Mouse (Mus musculus): Measurements from ENCODE around the gene Mpp3. TPM values are rescaled to one million over a fixed set of nuclear protein-coding genes. Genes with fewer than 3 reads are reported as not detected.

Mpp3 gene
- total RNA-seq, 2 experiments from 2014 or later, result 94.6 to 98.8 TPM

DNA sequence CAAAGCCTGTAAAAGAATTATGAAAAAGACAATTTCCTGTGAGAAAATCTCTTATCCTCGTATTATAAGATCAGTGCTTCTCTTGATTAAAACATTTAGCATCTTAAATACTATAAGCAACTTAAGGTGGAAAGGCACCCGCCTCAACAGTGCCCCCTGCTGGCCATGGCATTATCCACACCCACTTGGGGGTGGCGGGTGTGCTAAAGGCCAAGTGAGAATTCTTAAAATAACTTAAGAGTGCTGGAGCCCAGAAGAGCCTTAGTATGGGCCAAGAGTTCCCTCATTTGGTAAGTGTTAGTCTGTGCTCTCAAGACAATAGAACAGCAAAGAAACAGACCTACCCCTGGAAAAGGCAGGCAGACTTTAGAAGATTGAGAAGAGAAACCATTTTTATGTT, 56.9 kb downstream of the Mpp3 start:
- Histone ChIP-seq H3K27ac (no peak overlapping the region), H3K4me3 (no peak overlapping the region)
- intact Hi-C loops (cut with DNase I), result no loop called here
- TF ChIP-seq CTCF (IDR thresholded peaks at IDR 0.05), result peak; percentile 90
- no peak for DNase-seq (ENCODE audit: extremely low spot score in 1 of 2, low spot score in 2 of 2)

DNA sequence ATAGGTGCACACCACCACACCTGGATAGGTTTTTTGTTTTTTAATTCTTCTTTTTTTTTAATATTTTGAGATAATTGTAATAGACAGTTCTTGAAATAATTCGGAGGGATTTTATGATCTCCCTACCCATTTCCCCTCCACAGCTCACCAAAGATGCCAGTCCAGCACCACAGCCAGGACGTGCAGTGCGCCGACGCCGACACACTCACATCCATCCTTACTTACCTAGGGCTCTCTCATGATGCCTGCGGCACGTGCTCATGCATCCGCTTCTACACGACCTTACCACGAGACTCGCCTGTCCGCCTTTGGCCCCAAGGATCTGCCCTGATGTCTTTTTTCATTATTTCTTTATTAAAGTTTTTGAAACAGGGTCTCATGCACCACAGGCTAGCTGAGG, 58.4 kb downstream of the Mpp3 start:
- H3K4me3 ChIP-seq, result no peak overlapping the region
- intact Hi-C loops (cut with DNase I), result loop anchor here (2.0 kb wide), 1 partner anchor 157 kb away; no protein-coding TSS in a partner anchor
- no peak for TF ChIP-seq CTCF (IDR thresholded peaks at IDR 0.05)
- no peak for DNase-seq (ENCODE audit: extremely low spot score in 1 of 2, low spot score in 2 of 2)
- H3K27ac ChIP-seq, result no peak overlapping the region

DNA sequence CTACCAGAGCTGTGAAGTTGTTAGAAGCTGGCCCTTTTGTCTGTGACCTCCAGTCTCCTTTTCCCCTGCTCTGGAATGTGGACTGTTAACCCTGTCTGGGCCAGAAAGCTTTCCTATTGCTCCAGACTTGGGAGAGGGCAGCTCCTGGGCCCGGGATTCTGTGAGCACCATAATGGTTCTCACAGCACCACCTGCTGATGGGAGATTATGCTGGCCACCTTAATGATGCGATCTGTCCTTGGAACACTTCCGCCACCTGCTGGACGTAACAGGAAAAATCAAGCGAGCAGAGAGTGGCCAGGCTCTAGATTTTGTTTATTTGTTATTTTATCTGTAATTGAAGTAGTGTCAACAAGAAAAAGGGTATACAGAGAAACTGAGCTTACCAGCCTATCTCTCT, 59.5 kb downstream of the Mpp3 start:
- TF ChIP-seq CTCF (IDR thresholded peaks at IDR 0.05), result peak; percentile 95
- DNase-seq (ENCODE audit: extremely low spot score in 1 of 2, low spot score in 2 of 2), result peak; percentile 76 to 80
- intact Hi-C loops (cut with DNase I), result loop anchor here (1.0 to 2.0 kb wide), 2 partner anchors 49 to 156 kb away; no protein-coding TSS in a partner anchor
- H3K4me3 ChIP-seq, result no peak overlapping the region
- no peak overlapping the region for H3K27ac ChIP-seq

DNA sequence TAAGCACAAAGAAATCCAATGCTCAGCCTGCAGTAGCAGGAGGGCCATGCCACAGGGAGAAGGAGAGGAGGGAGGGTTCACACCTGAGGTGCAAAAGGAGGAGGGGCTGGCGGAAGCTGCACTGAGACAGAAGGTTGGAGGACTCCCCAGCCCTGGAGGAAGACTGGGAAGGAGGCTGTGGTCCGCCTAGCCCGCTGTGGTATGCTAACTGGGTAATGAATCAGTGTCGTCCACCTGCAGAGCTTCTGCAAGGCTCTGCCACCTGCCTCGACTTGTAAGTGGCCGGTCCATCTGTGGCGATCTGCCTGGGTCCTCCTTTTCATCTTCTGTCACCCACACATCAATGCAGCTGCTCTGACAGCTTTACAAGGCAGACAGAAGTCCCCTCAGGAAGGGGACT, 60.0 kb downstream of the Mpp3 start:
- H3K4me3 ChIP-seq, result no peak overlapping the region
- intact Hi-C loops (cut with DNase I), result loop anchor here (1.0 to 2.0 kb wide), 2 partner anchors 49 to 156 kb away; no protein-coding TSS in a partner anchor
- TF ChIP-seq CTCF (IDR thresholded peaks at IDR 0.05), result no peak
- no peak overlapping the region for H3K27ac ChIP-seq
- no peak for DNase-seq (ENCODE audit: extremely low spot score in 1 of 2, low spot score in 2 of 2)

DNA sequence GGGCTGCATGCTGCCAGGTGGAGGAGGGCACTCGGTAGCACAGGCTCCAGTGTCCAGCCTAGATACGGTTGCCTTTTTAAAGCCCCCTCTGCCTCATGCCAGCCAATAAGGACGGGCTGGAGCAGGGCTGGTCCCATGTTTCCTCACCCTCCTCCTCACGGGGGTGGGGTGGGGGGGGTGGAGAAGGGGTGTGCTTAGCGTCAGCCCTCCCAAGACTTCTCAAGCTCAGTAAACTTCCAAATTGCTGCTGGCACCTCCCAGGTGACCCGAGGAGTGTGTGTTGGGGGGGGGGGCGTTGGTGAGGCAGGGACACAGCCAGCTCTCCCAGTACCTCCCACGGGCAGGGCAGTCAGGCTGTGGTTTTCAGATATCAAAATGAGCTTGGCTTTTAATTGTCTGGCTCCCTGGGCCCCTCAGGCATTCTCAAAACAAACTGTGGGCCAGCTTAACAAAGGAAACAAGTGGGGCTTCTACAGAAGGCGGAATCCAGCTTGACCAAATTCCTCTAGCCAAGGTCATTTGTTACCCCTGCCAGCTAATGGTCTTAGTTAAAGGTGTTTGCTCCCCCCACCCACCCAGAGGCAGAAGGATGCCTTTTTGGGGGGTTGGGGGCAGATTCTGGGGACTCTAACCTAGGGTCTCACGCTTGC, 61.2 kb downstream of the Mpp3 start, which contains the start of gene Sost:
Gene Sost (minus strand): TSS at position 51 of the 650 bp plus-strand sequence.
- intact Hi-C loops (cut with DNase I), result no loop called here
- DNase-seq (ENCODE audit: extremely low spot score in 1 of 2, low spot score in 2 of 2), result no peak
- no peak within 1 kb of the TSS for H3K4me3 ChIP-seq
- TF ChIP-seq CTCF (IDR thresholded peaks at IDR 0.05), result no peak
- H3K27ac ChIP-seq, result no peak within 1 kb of the TSS

DNA sequence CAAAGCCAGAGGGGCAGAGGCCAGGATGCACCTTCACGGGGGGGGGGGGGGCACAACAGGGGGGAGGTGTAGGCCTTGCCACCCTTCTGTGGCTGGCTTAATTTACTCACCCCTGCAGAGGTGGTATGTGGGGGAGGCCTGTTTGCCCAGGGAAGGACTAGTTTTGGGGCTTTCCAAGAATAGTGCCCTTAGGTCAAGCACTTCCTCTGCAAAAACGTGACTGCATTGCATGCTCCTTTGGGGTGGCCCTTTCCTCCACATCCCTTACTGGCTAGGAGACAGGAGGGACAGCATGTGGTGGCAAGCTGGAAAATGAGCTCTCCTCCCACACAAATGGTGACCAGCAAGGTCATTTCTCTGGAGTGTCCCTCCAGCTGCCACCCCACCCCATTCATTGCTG, 62.7 kb downstream of the Mpp3 start:
- no peak overlapping the region for H3K27ac ChIP-seq
- no peak for DNase-seq (ENCODE audit: extremely low spot score in 1 of 2, low spot score in 2 of 2)
- H3K4me3 ChIP-seq, result no peak overlapping the region
- intact Hi-C loops (cut with DNase I), result no loop called here
- no peak for TF ChIP-seq CTCF (IDR thresholded peaks at IDR 0.05)

DNA sequence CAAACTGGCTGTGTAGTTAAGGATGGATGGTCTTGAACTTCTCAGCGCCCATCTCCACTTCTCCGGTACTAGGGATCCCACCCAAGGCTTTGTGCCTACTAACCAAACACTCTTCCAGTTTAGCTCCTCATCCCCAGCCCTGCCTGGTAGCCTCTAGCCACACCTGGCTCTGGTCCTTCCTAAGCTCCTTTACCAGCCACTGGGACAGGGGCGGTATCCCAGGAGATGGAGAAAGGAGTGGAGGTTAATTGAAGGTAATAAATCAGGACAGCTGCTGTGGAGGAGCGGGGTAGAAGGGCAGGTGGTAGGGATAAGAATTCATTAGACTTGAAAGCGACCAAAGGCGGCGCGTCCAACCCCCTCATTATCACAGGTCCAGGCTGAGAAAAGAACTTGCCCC, 63.6 kb downstream of the Mpp3 start:
- DNase-seq (ENCODE audit: extremely low spot score in 1 of 2, low spot score in 2 of 2), result no peak
- intact Hi-C loops (cut with DNase I), result no loop called here
- TF ChIP-seq CTCF (IDR thresholded peaks at IDR 0.05), result no peak
- no peak overlapping the region for H3K27ac ChIP-seq
- no peak overlapping the region for H3K4me3 ChIP-seq

DNA sequence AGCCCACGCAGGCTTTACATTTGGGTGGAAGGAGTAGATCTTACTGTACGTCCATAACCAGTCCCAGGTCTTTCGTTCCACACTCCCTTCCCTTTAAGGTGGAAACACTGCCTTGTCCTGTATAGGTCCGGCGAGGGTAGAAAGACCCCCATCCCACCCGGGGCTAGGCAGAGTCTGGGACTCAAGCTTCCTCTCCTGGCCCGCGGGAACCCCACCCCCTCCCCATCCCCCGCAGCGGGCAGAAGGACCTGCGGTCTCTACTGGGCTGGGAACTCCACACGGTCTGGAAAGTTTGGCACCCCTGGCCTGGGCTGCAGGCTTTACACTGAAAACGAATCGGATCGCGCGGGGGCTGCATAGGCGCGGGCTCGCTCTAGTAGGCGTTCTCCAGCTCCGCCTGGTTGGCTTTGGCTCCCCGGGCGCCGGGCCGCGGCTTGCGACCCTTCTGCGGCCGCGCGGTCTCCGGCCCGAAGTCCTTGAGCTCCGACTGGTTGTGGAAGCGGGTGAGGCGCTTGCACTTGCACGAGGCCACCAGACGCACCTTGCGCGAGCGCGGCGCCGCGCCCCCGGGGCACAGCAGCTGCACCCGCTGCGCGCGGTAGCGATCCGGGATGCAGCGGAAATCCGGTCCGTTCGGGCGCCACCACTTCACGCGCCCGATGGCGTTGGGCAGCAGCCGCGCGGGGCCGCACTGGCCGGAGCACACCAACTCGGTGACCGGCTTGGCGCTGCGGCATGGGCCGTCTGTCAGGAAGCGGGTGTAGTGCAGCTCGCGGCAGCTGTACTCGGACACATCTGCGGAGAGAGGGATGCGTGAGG, 64.6 kb downstream of the Mpp3 start:
- no peak overlapping the region for H3K27ac ChIP-seq
- TF ChIP-seq CTCF (IDR thresholded peaks at IDR 0.05), result no peak

DNA sequence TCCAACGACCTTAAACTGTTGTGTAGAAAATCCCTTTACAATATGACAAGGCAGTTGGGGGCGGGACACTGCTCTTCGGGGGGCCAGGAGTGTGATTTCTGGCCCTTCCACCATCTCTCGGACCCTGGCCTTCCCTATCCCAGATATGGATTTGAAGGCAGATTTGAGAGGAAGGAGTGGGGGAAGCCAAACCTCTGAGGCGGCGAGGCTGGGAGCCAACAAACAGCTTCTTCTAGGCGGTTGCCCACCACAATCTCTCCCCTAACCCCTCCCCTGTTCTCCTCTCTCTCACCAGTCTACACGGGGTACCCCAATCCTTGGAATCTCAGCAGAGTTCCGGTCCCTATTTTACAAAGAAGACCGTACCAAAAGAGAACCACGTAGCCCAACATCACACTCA, 65.2 kb downstream of the Mpp3 start:
- Histone ChIP-seq H3K27ac (no peak overlapping the region), H3K4me3 (peak overlapping the region; percentile 49)
- no peak for TF ChIP-seq CTCF (IDR thresholded peaks at IDR 0.05)
- intact Hi-C loops (cut with DNase I), result no loop called here
- no peak for DNase-seq (ENCODE audit: extremely low spot score in 1 of 2, low spot score in 2 of 2)

More for the DNA sequence above, 64.6 kb downstream of the Mpp3 start:
- no peak for DNase-seq (ENCODE audit: extremely low spot score in 1 of 2, low spot score in 2 of 2)
- H3K4me3 ChIP-seq, result peak overlapping the region; percentile 49
- intact Hi-C loops (cut with DNase I), result no loop called here

DNA sequence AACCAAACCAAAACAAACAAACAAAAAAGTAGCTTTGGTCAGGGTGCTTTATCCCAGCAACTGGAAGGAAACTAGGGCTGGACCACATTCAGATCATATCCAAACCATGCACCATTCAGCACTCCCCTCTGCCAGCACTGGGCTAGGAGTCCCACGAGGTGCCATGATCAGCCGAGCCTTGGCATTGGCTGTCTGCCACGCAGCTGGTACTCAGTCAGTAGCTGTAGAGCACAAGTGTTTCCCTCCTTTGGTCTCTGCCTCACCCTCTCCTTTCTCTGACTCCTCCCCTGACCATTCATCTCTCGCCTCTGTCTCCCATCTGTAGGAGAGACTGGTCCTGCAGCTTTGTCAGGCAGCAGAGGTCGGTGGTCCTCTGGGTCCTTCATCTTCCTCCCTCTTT, 70.8 kb downstream of the Mpp3 start:
- H3K27ac ChIP-seq, result no peak overlapping the region
- no peak for TF ChIP-seq CTCF (IDR thresholded peaks at IDR 0.05)
- intact Hi-C loops (cut with DNase I), result no loop called here
- no peak for DNase-seq (ENCODE audit: extremely low spot score in 1 of 2, low spot score in 2 of 2)
- no peak overlapping the region for H3K4me3 ChIP-seq

DNA sequence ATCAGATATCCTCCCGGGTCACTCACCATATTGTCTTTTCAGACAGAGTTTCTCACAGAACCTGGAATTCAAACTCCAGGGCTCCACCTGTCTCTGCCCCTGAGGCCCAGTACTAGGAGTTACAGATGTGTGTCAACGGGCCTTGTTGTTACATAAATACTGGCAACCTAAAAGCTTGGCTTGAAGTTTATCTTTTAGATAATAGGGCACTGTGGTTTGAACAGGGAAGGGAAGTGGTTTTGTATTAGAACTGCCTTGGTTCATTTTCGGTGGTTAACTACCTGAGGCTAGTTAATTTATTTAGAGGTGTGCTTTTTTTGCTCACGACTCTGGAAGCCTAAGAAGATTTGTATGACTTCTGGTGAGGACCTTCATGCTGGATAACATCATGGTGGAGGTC, 74.8 kb downstream of the Mpp3 start:
- TF ChIP-seq CTCF (IDR thresholded peaks at IDR 0.05), result no peak
- no peak overlapping the region for H3K4me3 ChIP-seq
- no peak for DNase-seq (ENCODE audit: extremely low spot score in 1 of 2, low spot score in 2 of 2)
- intact Hi-C loops (cut with DNase I), result no loop called here
- no peak overlapping the region for H3K27ac ChIP-seq

DNA sequence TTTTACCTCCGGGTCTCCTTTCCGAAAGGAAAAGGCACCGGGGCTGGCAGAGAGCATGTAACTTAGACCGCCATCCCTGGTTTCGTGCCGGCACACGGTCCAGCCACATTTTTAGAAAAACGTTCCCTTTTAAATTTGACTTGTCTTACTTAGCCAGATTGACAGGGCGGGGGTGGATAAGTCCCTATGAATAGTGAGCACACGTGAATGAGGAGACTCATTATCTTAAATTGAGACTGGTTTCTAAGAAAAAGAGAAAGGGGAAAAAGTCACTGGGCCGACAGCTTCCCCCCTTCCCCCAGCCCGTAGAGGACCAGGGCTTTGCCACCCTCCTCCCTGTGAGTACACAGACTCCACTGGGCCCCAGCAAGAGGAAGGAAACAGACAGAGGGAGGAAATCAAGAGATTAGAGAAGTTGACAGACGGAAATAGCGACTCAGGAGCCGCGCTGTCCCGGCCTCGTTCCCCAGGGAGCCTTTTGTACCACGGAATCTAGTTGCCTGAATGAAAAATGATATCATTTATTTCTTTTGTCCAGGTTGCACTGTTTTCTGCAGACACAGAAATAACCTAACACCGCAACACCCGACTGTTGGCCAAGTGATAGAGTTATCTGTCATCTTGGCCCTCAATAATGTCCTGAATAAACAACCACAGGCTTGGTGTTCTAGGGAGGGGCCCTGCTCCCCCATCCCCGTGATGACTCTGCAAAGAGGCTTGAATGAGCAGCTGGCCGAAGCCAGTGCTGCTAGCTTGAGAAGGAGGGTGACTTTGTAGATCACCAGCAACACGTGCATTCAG, 75.5 kb downstream of the Mpp3 start:
- intact Hi-C loops (cut with DNase I), result no loop called here

More for the DNA sequence above, 75.5 kb downstream of the Mpp3 start:
- no peak for TF ChIP-seq CTCF (IDR thresholded peaks at IDR 0.05)
- no peak overlapping the region for H3K4me3 ChIP-seq
- DNase-seq (ENCODE audit: extremely low spot score in 1 of 2, low spot score in 2 of 2), result no peak
- 0 out of 2 replicates have a peak overlapping the region, but pooled peaks have one; percentile 24 for H3K27ac ChIP-seq
